Mouse (Mus musculus) CH12.LX (cell line): Measurements from ENCODE around the gene Timm13. TPM values are rescaled to one million over a fixed set of nuclear protein-coding genes. Genes with fewer than 3 reads are reported as not detected.

ENCODE experiments used
- DNase-seq: peaks from one replicate; pipeline ENCODE4 v3.0.0-alpha.2; 2013; ENCODE audit errors: extremely low read depth
- H3K27ac ChIP-seq: 2 replicates; pipeline ENCODE4 v1.5.1; 2012; ENCODE audit warnings: low read depth, mild to moderate bottlenecking, control low read depth, moderate library complexity; ENCODE audit not compliant: insufficient read depth
- H3K27me3 ChIP-seq: replicated peaks from 2 replicates; pipeline ENCODE3; 2012; ENCODE audit warnings: inconsistent platforms
- H3K36me3 ChIP-seq, 2 experiments: replicated peaks in 1 of 2; 2 replicates each; pipeline versions ENCODE3 to v1.6.1; 2012; ENCODE audit warnings: inconsistent platforms in 1 of 2, low read length in 1 of 2, mild to moderate bottlenecking in 1 of 2, mixed read lengths in 1 of 2, moderate library complexity in 1 of 2; ENCODE audit not compliant: control insufficient read depth in 1 of 2, insufficient read depth in 1 of 2
- H3K4me1 ChIP-seq, 2 experiments: 2 replicates each; pipeline ENCODE4 v1.6.1; 2012; ENCODE audit warnings: inconsistent platforms in 1 of 2, moderate library complexity in 1 of 2; ENCODE audit not compliant: insufficient read depth in 2 of 2, control insufficient read depth in 1 of 2
- H3K4me2 ChIP-seq: 2 replicates; pipeline ENCODE4 v1.6.1; 2012; ENCODE audit warnings: low read depth, mild to moderate bottlenecking, control low read depth; ENCODE audit not compliant: poor library complexity, insufficient read depth, severe bottlenecking
- H3K4me3 ChIP-seq, 3 experiments: fragments of 150-350 bp in 1 of 3; sonication (generic) in 1 of 3; replicated peaks in 1 of 3; 2 replicates each; pipeline versions ENCODE3 to v1.5.1; 2011 to 2012; ENCODE audit warnings: low read depth in 2 of 3, low read length in 2 of 3, mild to moderate bottlenecking in 2 of 3, moderate library complexity in 2 of 3, control low read depth in 1 of 3, improper control_type of control experiment in 1 of 3, inconsistent platforms in 1 of 3, mixed read lengths in 1 of 3; ENCODE audit not compliant: poor library complexity in 1 of 3
- H3K79me2 ChIP-seq: replicated peaks from 2 replicates; pipeline ENCODE4 v1.6.1; 2012; ENCODE audit warnings: mild to moderate bottlenecking, moderate library complexity; ENCODE audit not compliant: control insufficient read depth, poor library complexity, insufficient read depth, severe bottlenecking; ENCODE audit errors: extremely low read depth
- H3K9ac ChIP-seq: 2 replicates; pipeline ENCODE4 v1.6.1; 2012; ENCODE audit warnings: low read depth, mild to moderate bottlenecking, control low read depth, moderate library complexity; ENCODE audit not compliant: insufficient read depth
- H3K9me3 ChIP-seq: replicated peaks from 2 replicates; pipeline ENCODE3; 2012; ENCODE audit warnings: low read length, inconsistent platforms, mixed read lengths
- BHLHE40 ChIP-seq: IDR thresholded peaks from 2 replicates; pipeline ENCODE4 v1.6.1; 2011; ENCODE audit warnings: mild to moderate bottlenecking, low read depth, low read length, improper control_type of control experiment
- CTCF ChIP-seq, 2 experiments: IDR thresholded peaks in 1 of 2; conservative IDR thresholded peaks in 1 of 2; 2 replicates each; pipeline ENCODE4 v1.5.1; 2011 to 2012; ENCODE audit warnings: low read depth in 2 of 2, low read length in 2 of 2, improper control_type of control experiment in 1 of 2, inconsistent platforms in 1 of 2, mild to moderate bottlenecking in 1 of 2, moderate library complexity in 1 of 2
- ELF1 ChIP-seq: IDR thresholded peaks from 2 replicates; pipeline ENCODE4 v1.6.1; 2014; ENCODE audit warnings: low read depth, mild to moderate bottlenecking, inconsistent platforms, low read length, improper control_type of control experiment
- EP300 ChIP-seq: IDR thresholded peaks from 2 replicates; pipeline ENCODE4 v1.6.1; 2011; ENCODE audit warnings: low read length, improper control_type of control experiment
- HCFC1 ChIP-seq: IDR thresholded peaks from 2 replicates; pipeline ENCODE4 v1.6.1; 2012; ENCODE audit warnings: low read depth, mild to moderate bottlenecking, inconsistent platforms, low read length, improper control_type of control experiment
- IRF4 ChIP-seq: IDR thresholded peaks from 2 replicates; pipeline ENCODE4 v1.6.1; 2014; ENCODE audit warnings: low read depth, mild to moderate bottlenecking, inconsistent platforms, low read length, improper control_type of control experiment
- JUND ChIP-seq: conservative IDR thresholded peaks from 2 replicates; pipeline ENCODE4 v1.6.1; 2011; ENCODE audit warnings: low read depth, low read length, improper control_type of control experiment
- MAZ ChIP-seq: IDR thresholded peaks from 2 replicates; pipeline ENCODE4 v1.6.1; 2012; ENCODE audit warnings: low read depth, mild to moderate bottlenecking, inconsistent platforms, low read length, improper control_type of control experiment, moderate library complexity
- MEF2A ChIP-seq: IDR thresholded peaks from 2 replicates; pipeline ENCODE4 v1.6.1; 2014; ENCODE audit warnings: low read depth, mild to moderate bottlenecking, inconsistent platforms, low read length, improper control_type of control experiment, borderline replicate concordance
- MXI1 ChIP-seq: IDR thresholded peaks from 2 replicates; pipeline ENCODE4 v1.6.1; 2011; ENCODE audit warnings: mild to moderate bottlenecking, low read depth, low read length, improper control_type of control experiment
- MYC ChIP-seq: IDR thresholded peaks from 2 replicates; pipeline ENCODE4 v1.6.1; 2011; ENCODE audit warnings: low read depth, mild to moderate bottlenecking, improper control_type of control experiment, low read length
- NELFE ChIP-seq: IDR thresholded peaks from 2 replicates; pipeline ENCODE4 v1.6.1; 2011; ENCODE audit warnings: low read depth, low read length, improper control_type of control experiment
- PAX5 ChIP-seq: IDR thresholded peaks from 2 replicates; pipeline ENCODE4 v1.6.1; 2012; ENCODE audit warnings: low read length, inconsistent platforms, mixed read lengths
- POLR2A ChIP-seq: IDR thresholded peaks from 2 replicates; pipeline ENCODE4 v1.6.1; 2011; ENCODE audit warnings: low read depth, mild to moderate bottlenecking, improper control_type of control experiment, low read length
- POLR2AphosphoS2 ChIP-seq: IDR thresholded peaks from 2 replicates; pipeline ENCODE4 v1.6.1; 2011; ENCODE audit warnings: low read depth, low read length, improper control_type of control experiment
- RAD21 ChIP-seq: IDR thresholded peaks from 2 replicates; pipeline ENCODE4 v1.6.1; 2011; ENCODE audit warnings: low read depth, mild to moderate bottlenecking, low read length, improper control_type of control experiment, moderate library complexity
- SMC3 ChIP-seq: IDR thresholded peaks from 2 replicates; pipeline ENCODE4 v1.6.1; 2011; ENCODE audit warnings: low read depth, low read length, improper control_type of control experiment
- UBTF ChIP-seq: IDR thresholded peaks from 2 replicates; pipeline ENCODE4 v1.6.1; 2012; ENCODE audit warnings: low read depth, mild to moderate bottlenecking, inconsistent platforms, low read length, improper control_type of control experiment, moderate library complexity
- ZKSCAN1 ChIP-seq: IDR thresholded peaks from 2 replicates; pipeline ENCODE4 v1.6.1; 2012; ENCODE audit warnings: low read depth, inconsistent platforms, low read length, improper control_type of control experiment, borderline replicate concordance
- dilution Hi-C: fragments of 300-500 bp; cut with MboI; formaldehyde crosslinking; loops from 2 replicates; pipeline ENCODE4 v1.14.3; 2020; ENCODE audit warnings: low sequenced_read_pairs; ENCODE audit not compliant: extremely low pct_unique_long_range_greater_than_20kb, extremely low pct_ligation_motif_present
- in situ Hi-C: fragments of 300-500 bp; cut with MboI; formaldehyde crosslinking; loops from 3 replicates; pipeline ENCODE4 v1.14.3; 2019; ENCODE audit warnings: low sequenced_read_pairs, low pct_ligation_motif_present, low pct_unique_long_range_greater_than_20kb, mixed read lengths
- polyA plus RNA-seq: library from polyadenylated mRNA; unstranded; fragments of >175 nt; gene quantifications from 2 replicates; pipeline ENCODE4 v1.2.1, GENCODE M21; 2012; ENCODE audit warnings: low read depth; ENCODE audit not compliant: insufficient read length
- total RNA-seq, 2 experiments: library from RNA; depleted of rRNA; stranded (reverse); fragments of 300-350 nt in 1 of 2; fragments of >200 nt in 1 of 2; gene quantifications; 2 replicates each; pipeline ENCODE4 v1.2.3; 2012 to 2014

Gene Timm13
- total and polyA plus RNA-seq, 3 experiments, result 137 to 292 (median 279) TPM

- dilution Hi-C loops (no loop called here), in situ Hi-C loops (no loop called here)
- Histone ChIP-seq H3K9me3 (no peaks in the 10 kb centered on the region), H3K4me2 (no peak overlapping the region), H3K27ac (no peak overlapping the region), H3K9ac (no peak overlapping the region), H3K4me3 (no peak overlapping the region), H3K4me1 (peaks cover 6% of the 10 kb centered on the region in 2 experiments), H3K27me3 (peaks cover 44% of the 10 kb centered on the region), H3K79me2 (no peaks in the 10 kb centered on the region), H3K36me3 (no peaks in the 10 kb centered on the region)
- TF ChIP-seq SMC3, result peak; percentile 91
- no peak for TF ChIP-seq POLR2AphosphoS2
- TF ChIP-seq MYC, result no peak
- no peak for TF ChIP-seq NELFE
- TF ChIP-seq BHLHE40, result no peak
- peak; percentile 55 for TF ChIP-seq RAD21
- TF ChIP-seq ZKSCAN1, result no peak
- no peak for TF ChIP-seq HCFC1
- no peak for TF ChIP-seq MAZ
- TF ChIP-seq CTCF (conservative IDR thresholded peaks at IDR 0.05 in 1 of 2, IDR thresholded peaks at IDR 0.05 in 1 of 2; ENCODE audit: low read depth in 2 of 2, low read length in 2 of 2), result peak; percentile 66 to 85; a peak in 3 of 4 replicates
- no peak for TF ChIP-seq PAX5
- TF ChIP-seq POLR2A, result no peak
- no peak for TF ChIP-seq IRF4
- no peak for TF ChIP-seq ELF1
- no peak for TF ChIP-seq EP300
- TF ChIP-seq UBTF, result no peak
- TF ChIP-seq JUND, result no peak
- no peak for TF ChIP-seq MEF2A
- no peak for TF ChIP-seq MXI1
- DNase-seq, result peak; percentile 59
These were observed 19.5 kb downstream of the Timm13 start for GRCm38 (mm10) chr10:80881301-80881700.

GRCm38 (mm10) chr10:80880901-80881300 is 19.9 kb downstream of the Timm13 start:
- H3K4me3 ChIP-seq, result no peak overlapping the region
- H3K4me2 ChIP-seq, result no peak overlapping the region
- no peaks in the 10 kb centered on the region for H3K36me3 ChIP-seq
- TF ChIP-seq POLR2A (no peak), CTCF (conservative IDR thresholded peaks at IDR 0.05 in 1 of 2, IDR thresholded peaks at IDR 0.05 in 1 of 2; ENCODE audit: low read depth in 2 of 2, low read length in 2 of 2) (peak in 1 of 2 experiments; percentile 38; a peak in 2 of 4 replicates)
- no peaks in the 10 kb centered on the region for H3K9me3 ChIP-seq
- dilution Hi-C loops (no loop called here), in situ Hi-C loops (no loop called here)
- H3K9ac ChIP-seq, result no peak overlapping the region
- H3K79me2 ChIP-seq, result no peaks in the 10 kb centered on the region
- no peak overlapping the region for H3K27ac ChIP-seq
- peak; percentile 34 for DNase-seq
- H3K27me3 ChIP-seq, result peaks cover 43% of the 10 kb centered on the region
- peaks cover 6% of the 10 kb centered on the region in 2 experiments for H3K4me1 ChIP-seq
